Mouse (Mus musculus): ENCODE data around the gene Larp4b.

GRCm38 (mm10) chr13:9099289-9099688 lies 5.6 kb downstream of the Larp4b start:
- no peak for TF ChIP-seq CTCF (IDR thresholded peaks at IDR 0.05)
- TF ChIP-seq POLR2A (IDR thresholded peaks at IDR 0.05; ENCODE audit: insufficient read depth, low read depth, low read length): no peak
- TF ChIP-seq EP300 (IDR thresholded peaks at IDR 0.05; ENCODE audit: insufficient read depth, low read depth, low read length): no peak
